Mouse (Mus musculus): Measurements from ENCODE around the gene Uspl1.

Uspl1 gene

DNA sequence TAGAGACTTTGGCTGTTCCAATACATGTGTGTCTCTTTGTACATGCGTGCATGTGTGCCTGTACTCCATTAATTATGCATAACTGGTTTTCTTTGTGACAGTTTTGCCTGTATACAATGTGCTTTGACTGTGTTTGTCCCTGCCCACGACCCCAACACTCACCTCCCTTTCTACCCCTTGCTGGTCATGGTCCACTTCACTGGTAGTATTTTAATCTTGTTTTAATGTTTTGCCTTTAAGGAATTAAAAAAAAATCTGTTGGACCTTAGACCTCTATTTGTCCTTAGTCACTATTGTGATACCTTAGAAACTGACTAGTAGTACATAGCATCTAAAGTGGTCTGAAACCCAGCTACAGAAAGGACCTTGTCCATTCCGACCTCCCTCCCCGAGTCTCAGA, 26.9 kb downstream of the Uspl1 start:
- DNase-seq (ENCODE audit: low spot score in 2 of 2), result no peak

DNA sequence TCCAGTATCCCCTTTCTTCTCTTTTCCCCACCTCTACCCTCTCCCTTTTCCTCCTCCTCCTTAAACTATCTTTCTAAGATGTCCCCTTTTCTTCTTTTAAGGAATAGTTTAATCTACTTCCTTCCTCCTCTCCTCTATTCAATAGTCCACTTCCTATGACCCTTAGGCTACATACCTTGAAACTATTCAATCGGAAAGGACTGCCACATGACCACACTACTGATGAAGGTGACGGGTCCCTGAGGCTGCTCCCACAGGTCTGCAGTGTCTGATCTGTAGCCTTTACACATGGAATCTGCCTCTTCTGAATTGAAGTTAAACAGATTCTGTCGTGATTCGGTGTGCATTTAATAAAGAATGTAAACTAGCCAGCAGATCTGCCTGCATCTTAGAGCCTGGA, 28.7 kb downstream of the Uspl1 start:
- DNase-seq (ENCODE audit: low spot score in 2 of 2), result no peak

DNA sequence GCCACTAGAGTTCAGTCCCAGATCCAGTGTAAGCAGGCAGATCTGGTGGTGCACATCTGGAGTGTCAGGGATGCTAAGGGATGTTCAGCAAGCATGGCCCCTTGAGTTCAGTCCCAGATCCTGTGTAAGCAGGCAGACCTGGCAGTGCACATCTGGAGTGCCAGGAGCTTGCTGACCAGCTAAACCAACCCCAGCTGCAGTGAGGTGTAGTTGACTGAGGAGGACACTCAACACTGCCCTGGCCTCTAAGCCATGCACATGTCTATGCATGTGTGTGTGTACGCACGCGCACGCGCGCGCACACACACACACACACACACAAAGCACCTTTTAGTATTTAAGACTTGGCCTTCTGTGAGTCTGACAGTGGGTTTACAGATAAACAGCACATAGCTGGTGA, 31.4 kb downstream of the Uspl1 start:
- no peak for DNase-seq (ENCODE audit: low spot score in 2 of 2)

DNA sequence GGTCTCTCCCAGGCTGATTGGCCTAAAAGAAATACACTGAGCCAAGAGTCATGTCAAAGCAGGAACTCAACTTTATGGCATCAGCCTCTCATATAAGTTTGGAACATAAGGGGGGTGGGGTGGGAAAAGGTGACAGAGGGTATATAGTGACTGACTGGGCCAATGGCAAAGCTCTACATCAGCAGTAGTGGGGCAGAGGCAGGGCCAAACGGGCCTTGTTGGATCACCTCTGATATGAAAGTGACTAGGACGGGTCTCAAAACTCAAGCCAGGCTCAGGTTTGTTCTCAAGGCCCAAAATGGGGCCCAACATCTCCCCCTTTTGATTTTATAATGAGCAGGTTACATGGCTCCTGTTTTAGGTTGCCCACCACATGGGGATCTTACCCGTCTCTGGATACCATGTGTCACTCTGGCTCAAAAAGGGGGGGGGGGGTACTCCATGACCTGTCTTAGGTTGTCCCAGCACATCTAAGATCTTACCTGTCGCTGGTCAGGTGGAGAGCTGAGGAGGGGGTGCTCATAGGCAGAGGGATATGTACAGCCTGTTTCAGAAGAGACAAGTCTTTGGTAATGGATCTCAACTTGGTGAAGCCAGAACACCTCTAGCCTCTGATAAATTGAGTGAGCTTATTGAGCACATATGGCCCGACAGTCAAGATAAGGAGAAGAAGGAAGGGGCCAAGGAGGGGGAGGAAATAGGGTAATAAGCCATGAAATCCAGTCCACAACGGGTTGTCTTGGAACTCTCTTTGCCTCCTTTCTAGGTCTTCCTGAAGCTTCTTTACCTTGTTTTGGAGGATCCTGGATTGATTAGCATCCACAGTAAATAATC, 33.6 kb downstream of the Uspl1 start:
- no peak for DNase-seq (ENCODE audit: low spot score in 2 of 2)

DNA sequence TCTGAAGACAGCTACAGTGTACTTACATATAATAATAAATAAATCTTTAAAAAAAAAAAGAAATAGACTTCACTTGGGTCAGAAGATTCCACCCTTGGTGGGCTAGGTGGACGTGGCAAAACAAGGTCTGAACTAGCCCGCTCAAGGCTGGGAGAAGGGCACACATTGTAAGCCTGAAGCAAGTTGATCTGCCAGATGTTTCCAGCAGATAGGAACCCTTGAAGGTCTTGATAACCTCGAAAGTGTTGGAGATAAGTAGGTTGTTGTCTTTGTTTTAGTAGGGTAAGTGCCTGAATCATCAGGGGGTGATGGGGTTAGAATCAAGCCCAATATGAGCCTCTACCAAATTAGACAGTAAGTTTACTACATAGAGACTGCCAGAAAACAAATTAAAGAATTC, 35.3 kb downstream of the Uspl1 start:
- DNase-seq (ENCODE audit: low spot score in 2 of 2), result no peak

DNA sequence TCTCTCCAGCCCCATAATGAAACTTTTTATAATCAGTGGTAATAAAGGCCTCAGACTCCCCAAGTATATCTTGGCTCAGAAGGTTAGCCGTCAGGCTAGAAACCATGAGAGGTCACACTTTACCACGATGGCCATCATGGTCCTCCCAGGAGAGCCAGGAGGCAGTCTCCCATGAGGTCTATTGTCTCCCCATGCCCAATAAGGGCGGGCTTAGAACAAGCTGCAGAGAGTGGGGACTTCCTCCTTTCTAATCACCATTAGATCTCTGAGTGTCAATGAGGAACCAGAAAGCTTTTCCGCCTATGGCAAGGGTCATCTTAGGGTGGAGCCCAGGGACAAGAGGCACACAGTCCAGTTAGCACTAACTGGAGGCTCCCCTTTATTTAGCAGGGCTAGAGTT, 37.2 kb downstream of the Uspl1 start:
- DNase-seq (ENCODE audit: low spot score in 2 of 2), result no peak

DNA sequence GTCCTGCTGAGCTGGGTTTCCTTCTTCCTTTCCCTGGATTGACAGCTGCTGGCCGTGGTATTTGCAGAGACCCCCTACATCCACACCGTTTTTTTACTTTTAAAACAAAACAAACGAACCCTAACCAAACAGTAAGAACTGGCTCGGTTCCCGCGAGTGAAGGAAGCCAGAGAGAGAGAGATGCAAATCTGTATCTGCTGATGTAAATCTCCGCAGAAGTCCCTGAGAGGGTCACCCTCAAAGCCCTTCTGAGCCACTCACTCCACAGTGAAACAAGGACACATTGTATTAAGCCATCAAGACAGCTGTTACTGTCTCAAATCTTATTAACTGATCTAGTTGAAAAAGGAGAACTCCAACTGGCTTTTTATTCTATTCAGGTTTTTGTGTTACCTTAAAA, 40.5 kb downstream of the Uspl1 start:
- DNase-seq (ENCODE audit: low spot score in 2 of 2), result no peak

DNA sequence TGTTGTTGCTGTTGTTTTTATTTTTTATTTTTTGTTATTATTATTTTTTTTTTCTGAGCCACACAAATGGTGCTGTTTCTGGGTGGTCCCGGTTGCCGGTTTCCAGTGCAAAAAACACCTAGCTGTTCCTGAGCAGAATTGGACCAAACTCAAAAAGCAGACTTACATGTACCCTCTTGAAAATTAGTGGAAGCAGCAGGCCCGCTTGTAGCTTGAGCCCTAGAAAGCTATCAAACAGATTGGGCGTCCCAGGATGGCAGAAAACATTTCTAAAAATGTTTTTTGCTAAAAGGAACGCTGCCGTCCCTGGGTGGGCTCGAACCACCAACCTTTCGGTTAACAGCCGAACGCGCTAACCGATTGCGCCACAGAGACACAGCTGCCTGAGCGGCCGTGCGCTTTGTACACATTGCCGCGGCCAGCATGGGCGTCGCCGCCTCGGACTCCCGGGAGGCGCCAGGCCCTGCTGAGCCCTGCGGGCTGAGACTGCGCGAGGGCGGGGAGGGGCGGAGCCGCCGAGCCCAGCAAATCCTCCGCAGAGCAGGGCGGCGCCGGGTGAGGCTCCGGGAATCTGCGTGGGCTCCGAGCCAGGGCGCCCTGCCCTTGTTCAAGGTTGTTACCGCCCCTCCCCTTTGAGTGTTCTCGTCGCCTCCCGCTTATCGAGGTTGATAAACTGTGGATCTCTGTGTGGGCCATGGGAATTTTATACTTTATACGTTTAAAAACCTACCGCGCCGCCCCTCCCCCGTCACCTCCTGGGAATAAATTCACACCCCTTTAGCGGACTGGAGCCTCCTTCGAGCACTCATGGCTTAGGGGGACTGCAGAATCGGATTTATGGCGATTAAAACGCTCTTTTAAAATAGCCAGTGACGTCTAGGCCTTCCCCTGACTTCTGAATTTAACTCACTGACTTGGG, 44.8 kb downstream of the Uspl1 start:
- peak; percentile 96 for DNase-seq (ENCODE audit: low spot score in 2 of 2)

DNA sequence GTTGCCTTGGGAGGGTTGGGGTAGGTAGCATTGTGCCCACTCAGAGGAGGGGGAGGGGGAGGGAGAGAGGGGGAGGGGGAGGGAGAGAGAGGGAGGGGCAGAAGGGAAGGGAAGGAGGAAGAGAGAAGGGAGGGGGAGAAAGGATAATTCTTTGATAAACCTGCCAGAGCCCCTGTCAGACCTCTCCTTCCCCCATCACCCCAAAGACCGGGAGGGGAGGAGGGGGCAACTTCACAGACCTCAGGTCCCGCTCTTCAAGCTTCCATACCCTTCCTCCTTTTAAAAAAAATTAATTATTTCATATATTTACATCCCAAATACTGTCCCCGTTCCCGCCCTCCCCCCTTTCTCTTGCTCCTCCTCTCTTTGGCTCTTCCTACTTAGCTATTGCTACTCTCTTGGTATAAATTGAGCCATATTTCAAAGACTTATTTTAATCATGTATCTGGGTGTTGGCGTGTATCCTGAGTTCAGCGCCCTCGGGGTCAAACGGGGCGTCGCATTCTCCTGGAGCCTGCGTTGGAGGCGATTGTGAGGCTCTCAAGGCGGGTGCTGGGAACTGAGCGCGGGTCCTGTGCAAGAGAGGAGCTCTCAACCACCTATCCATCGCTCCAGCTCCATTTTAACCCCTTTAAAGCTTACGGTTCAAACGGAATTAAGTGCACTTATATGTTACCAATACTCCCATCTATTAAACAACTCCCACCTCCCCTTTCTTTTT, 45.6 kb downstream of the Uspl1 start:
- no peak for DNase-seq (ENCODE audit: low spot score in 2 of 2)

DNA sequence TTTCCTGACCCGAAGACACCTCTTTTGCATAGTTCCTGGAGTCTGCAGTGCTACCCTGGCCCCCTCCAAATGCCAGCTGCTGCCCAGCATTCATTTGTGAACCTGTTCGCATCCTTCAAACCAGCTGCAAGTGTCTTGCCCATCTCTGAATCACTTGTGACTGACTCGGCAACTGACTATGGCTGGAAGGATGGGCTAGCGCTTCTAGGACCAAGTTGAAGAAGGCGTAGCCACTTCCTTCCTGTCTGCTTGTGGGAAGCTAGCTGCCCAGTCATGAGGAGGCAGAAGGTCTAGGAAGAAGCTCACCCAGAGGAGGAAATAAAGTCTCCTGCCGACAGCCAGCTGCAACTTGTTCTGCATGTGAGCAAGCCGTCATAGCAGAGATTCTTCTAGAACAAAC, 50.9 kb downstream of the Uspl1 start:
- DNase-seq (ENCODE audit: low spot score in 2 of 2), result no peak

DNA sequence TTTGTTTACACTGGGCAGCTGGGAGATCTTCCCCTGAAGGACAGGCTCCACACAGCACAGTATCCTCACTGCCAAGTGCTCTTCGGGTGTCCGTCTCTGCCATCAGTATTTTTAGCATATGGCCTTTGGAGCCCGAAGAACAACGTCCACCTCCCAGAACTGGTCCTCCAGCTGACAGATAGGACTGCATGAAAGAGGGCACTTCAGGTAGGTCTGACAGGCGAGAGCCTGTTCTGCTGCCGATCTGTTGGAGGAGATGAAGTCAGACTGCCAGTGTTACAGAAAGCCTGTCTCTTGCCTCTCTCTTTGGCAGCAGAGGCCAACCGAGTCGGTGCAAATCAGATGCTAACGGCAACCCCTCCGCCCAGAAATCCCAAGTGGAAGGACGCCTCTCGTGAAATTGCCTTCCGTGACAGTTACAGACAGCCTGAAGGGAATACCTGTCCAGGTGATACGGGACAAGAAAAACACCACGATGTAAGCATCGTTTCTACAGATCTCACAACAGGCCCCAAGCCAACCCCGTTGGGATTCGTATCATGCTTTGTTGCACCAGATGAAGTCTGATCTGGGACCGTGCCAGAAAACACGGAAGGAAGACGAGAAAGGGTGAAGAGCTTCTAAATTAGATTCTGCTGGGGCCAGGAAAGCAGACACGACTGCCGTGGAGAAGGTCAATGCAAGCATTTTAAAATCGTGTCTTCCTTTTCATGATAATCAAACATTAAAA, 53.2 kb downstream of the Uspl1 start:
- no peak for DNase-seq (ENCODE audit: low spot score in 2 of 2)

DNA sequence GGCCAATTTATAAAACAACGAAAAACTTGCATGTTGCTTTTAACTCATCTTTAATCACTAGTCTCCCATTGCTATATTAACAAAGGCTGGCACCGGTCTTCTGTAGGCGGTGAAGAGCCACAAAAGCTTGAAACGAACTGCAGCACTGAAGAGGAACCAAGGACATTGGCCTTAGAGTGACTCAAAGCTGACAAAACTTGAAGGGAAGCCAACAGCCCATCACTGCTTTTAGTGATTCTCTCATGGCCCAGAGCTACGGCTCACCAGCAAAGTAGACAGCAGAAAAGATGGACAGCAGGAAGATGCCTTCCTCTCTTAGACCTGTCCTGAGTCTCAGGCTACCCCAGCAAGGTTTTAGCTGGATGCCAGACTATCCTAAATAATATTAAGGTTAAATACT, 58.3 kb downstream of the Uspl1 start:
- DNase-seq (ENCODE audit: low spot score in 2 of 2), result no peak

DNA sequence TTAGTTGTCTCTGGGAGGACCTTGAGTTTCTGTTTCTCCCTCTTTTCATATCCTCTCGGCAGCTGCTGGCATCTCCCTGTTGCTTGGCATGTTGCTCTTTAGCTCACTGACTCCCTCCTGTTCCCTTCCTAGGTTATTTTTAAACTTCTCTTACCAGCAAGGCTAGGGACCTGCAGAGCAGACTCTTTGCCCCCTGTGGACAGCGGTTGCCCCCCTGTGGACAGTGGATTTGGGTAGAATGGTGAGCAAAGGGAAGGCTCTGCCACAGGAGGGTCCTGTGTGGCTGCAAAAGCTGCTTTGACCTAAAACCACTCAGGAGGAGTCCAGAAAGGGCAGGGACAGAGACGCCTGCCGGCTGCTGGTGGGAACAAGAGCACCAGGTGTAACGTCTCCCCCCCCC, 58.9 kb downstream of the Uspl1 start:
- DNase-seq (ENCODE audit: low spot score in 2 of 2), result no peak

DNA sequence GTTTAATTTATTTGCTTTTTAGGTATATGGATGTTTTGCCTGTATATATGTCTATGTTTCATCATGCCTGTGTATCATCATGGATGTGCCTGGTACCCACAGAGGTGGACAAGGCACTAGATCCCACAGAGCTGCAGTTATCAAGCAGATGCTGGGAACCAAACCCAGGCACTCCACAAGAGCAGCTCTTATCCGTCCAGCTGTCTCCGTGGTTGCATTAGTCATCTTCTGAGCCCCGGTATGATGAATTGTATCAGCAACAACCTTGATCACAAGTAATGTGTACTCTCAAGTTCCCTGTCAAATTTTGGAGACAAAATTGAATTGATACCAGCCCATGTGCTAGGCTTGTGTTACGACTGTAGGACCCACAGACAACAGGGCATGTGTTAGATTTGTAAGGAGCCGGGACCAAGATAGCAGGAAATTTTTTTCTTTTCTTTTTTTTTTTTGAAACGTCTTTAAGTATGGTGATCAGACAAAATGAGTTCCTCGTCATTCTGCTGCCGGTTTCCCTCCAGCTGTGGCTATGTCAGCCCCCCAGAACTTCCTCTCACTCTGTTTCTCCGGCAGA, 61.3 kb downstream of the Uspl1 start:
- no peak for DNase-seq (ENCODE audit: low spot score in 2 of 2)

DNA sequence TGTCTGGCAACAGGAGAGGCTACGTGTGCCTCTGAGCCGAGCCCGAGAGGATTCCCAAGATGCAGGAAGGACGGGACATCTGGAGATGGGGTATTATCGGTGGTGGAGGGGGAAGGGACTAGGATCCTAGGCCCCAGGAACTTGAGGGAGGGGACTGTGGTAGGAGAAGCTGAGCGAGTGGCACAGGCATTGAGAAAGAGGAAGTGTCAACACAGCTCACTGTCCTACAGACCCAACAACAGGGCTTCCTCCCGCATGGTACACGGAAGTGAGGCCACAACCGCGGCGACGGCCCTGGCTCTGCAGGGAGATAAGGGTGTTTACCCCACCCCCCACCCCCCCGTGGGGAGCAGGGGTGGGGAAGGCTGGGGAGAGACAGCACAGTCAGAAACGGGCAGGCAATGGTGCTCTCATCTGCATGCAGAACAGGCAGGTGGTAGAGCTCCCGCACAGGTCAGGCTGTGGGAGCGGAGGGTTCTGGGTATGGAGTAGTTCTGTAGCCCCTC, 61.9 kb downstream of the Uspl1 start:
- peak in 1 of 2 experiments; percentile 21 for DNase-seq (ENCODE audit: low spot score in 2 of 2)

DNA sequence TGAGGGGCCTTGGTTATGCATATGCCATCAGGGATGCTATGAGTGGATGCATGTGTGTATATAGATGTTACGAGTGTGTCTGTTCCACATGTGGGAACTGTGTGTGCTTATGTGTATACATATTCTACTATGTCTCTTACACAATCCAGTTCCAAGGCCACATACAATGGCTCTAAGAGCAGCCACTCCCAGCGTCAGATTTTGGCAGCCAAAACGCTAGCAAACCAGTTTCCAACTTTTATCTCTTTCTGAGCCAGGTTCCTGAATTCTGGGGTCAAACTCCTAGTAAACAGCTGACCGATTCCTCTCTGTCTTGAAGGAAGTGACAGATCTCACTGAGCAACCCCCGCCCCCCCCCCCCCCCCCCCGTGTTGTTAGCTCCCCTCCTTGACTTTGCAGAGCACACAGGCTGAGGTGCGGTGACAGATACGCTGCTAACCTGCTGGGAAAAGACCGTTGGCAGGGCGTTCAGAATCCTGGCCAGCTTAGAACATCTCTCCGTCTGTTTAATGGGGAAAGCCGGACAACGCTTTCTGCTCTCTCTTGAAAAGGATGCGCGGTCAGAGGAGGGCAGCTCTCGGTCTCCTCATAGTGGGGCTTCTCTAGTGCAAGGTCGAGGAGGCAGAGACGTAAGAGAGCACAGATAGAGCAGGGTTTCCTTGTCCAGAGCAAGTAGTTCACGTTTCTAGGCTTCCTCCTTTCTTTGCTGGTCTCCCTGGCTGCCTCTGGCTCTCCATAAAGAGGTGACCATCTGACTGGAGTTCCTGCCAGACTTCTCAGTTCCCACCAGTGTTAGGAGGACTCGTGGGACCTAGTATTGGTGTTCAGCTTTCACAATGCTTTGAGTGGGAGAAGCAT, 63.1 kb downstream of the Uspl1 start:
- DNase-seq (ENCODE audit: low spot score in 2 of 2), result no peak

DNA sequence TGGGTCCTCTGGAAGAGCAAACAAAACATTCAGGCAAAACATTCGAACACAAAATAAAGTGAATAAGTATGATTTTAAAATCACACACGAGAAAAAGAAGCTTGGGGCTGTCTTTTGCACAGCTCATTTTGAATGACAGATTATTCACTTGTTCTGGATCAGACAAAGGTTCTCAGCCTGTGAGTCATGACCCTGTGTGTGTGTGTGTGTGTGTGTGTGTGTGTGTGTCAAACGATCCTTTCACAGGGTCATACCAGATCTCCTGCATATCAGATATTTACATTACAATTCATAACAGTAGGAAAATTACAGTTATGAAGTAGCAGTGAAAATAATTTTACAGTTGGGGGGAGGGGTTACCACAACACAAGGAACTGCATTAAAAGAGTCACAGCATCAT, 68.2 kb downstream of the Uspl1 start:
- DNase-seq (ENCODE audit: low spot score in 2 of 2), result no peak

DNA sequence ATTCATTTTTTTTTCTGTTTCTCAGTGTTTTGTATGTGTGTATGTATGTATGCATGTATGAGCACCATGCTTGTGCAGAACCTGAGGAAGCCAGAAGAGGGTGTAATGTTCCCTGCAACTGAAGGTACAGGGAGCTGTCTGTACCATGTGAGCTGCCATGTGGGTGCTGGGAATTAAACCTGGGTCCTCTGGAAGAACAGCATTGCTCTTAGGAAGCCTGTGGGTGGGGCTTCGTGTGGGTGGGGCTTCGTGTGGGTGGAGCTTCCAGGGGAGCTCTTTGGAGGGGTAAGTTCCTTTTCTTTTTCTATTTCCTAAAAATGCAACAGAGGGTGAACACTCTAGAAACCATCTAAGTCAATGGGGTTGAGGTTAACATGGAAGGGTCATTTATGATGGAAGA, 69.3 kb downstream of the Uspl1 start:
- DNase-seq (ENCODE audit: low spot score in 2 of 2), result no peak

DNA sequence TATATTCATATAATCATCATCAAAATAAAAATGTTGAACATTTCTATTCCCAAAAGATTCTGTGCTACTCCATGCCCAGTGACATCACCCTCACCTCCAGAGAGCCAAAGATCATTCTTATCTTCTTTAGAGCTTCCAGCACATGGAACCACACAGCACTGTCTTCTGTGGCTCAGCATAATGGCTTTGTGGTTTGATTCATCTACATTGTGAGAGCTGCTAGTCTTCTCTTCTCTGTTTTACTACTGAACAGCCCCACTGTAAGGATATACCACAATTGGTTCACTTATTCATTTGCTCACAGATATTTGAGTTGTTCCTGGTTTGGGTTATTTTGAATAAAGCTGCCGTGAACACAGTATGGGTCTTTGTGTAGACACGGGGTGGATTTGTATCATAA, 71.4 kb downstream of the Uspl1 start:
- no peak for DNase-seq (ENCODE audit: low spot score in 2 of 2)
